ENCODE assay signal across 9 mouse cellular contexts in the genomic region with DNA sequence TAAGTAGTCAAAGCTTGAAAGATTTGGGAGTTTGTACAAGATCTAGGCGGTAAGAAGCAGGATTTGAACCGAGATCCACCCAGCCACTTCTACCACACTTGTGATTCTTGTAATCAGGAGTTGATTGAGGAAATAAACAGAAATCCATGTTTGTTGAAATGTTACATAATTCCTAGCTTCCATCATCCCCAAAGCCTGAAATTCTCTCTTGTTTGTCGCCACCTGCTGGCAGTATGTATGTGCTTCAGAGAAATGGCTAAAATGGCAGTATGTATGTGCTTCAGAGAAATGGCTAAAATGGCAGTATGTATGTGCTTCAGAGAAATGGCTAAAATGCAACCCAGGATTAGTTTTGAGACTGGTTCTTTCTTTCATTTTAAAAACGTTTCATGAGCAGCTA.
A peak's percentile ranks its signal among the peaks of the same experiment; 100 is the strongest.
DNase-seq lines count a peak whose midpoint lies in the region; ATAC-seq lines count a peak whose summit lies in the region.
"Had no signal": no experiment of that assay in that cellular context is flagged by ENCODE, and none has a peak within 500 bp of the region (broad histone marks: within the 10 kb centered on the region; RNA-seq: fewer than 3 reads in every experiment).

No protein-coding gene starts in this region.

- H3K27ac ChIP-seq in intestine, embryonic 14.5 days (ENCODE audit: low read depth): no peak overlapping the region
- H3K27ac ChIP-seq in intestine, embryonic 16.5 days (ENCODE audit: low read length): no peak overlapping the region

- H3K4me2 ChIP-seq in intestine, embryonic 14.5 days (ENCODE audit: low read length): no peak overlapping the region
- H3K4me2 ChIP-seq in intestine, embryonic 16.5 days (ENCODE audit: low read depth, low read length): no peak overlapping the region

- no peaks in the 10 kb centered on the region for H3K27me3 ChIP-seq in intestine, embryonic 14.5 days (replicated peaks; ENCODE audit: control insufficient read depth, insufficient read depth, low read length)
- H3K27me3 ChIP-seq in intestine, embryonic 16.5 days (replicated peaks; ENCODE audit: control insufficient read depth, insufficient read depth, low read length): no peaks in the 10 kb centered on the region

- ATAC-seq in intestine, embryonic 14.5 days (replicated peaks; ENCODE audit: low FRiP score, low TSS enrichment, low read depth): no peak
- ATAC-seq in intestine, embryonic 16.5 days: no peak

- no peaks in the 10 kb centered on the region for H3K9me3 ChIP-seq in intestine, embryonic 14.5 days (ENCODE audit: control insufficient read depth, low read length)
- no peaks in the 10 kb centered on the region for H3K9me3 ChIP-seq in intestine, embryonic 16.5 days (ENCODE audit: control insufficient read depth, low read length)

- 46% methylated on average over 4 of the region's 4 CpGs for WGBS in intestine, embryonic 14.5 days
- WGBS in intestine, embryonic 16.5 days: 44% methylated on average over 4 of the region's 4 CpGs

- no peak overlapping the region for H3K4me3 ChIP-seq in intestine, embryonic 14.5 days (ENCODE audit: low read depth, low read length)
- no peak overlapping the region for H3K4me3 ChIP-seq in intestine, embryonic 16.5 days (ENCODE audit: low read length)
- H3K4me3 ChIP-seq: erythroblast, embryonic 14.5 days had no signal

- H3K4me1 ChIP-seq in intestine, embryonic 14.5 days (replicated peaks; ENCODE audit: control insufficient read depth, insufficient read depth, low read length): no peaks in the 10 kb centered on the region
- no peaks in the 10 kb centered on the region for H3K4me1 ChIP-seq in intestine, embryonic 16.5 days (ENCODE audit: control insufficient read depth, insufficient read depth, low read length)

- H3K9ac ChIP-seq in intestine, embryonic 14.5 days (ENCODE audit: low read length): no peak overlapping the region
- H3K9ac ChIP-seq in intestine, embryonic 16.5 days (ENCODE audit: low read depth, low read length): no peak overlapping the region

- H3K36me3 ChIP-seq in intestine, embryonic 14.5 days (ENCODE audit: control insufficient read depth, insufficient read depth, low read length): no peaks in the 10 kb centered on the region
- H3K36me3 ChIP-seq in intestine, embryonic 16.5 days (ENCODE audit: control insufficient read depth, insufficient read depth, low read length): no peaks in the 10 kb centered on the region

- peak; percentile 57 for DNase-seq in intestine, embryonic 14.5 days (ENCODE audit: low spot score)
- peak; percentile 26 to 36 for DNase-seq in urinary bladder, postnatal 36 days (ENCODE audit: low spot score in 2 of 2)
- no peak for DNase-seq in urinary bladder, postnatal 10 days (ENCODE audit: low spot score)
- peak; percentile 29 for DNase-seq in c-Kit-positive CD71-negative TER-119-negative erythroid progenitor cells, embryonic 14.5 days (ENCODE audit: low read depth)
- peak; percentile 18 for DNase-seq in hindlimb bud, embryonic 11.5 days (ENCODE audit: extremely low spot score, low read depth, low spot score)
- peak; percentile 66 for DNase-seq in lung, postnatal 25 days (ENCODE audit: low spot score)
- no peak for DNase-seq in MN1 (ENCODE audit: low spot score)

Comparison
In these comparisons a context has a peak if more than half of its experiments do, and no peak if none do; other contexts are left out.
1. DNase-seq: peak in intestine, embryonic 14.5 days (single experiment), urinary bladder, postnatal 36 days (2 of 2), c-Kit-positive CD71-negative TER-119-negative erythroid progenitor cells, embryonic 14.5 days (single experiment), hindlimb bud, embryonic 11.5 days (single experiment) and lung, postnatal 25 days (single experiment); none in urinary bladder, postnatal 10 days (single experiment) and MN1 (single experiment).